Mouse (Mus musculus): ENCODE data around the gene B3gnt3.
A peak's percentile ranks its signal among the peaks of the same experiment; 100 is the strongest.
"Not testable (repeated sequence)": the region's sequence is repeated elsewhere in the genome, so short reads cannot be mapped to it uniquely, and the experiment has no call there.

Gene B3gnt3

GRCm38 (mm10) chr8:71701414-71702086 is at the start of gene B3gnt3:
B3gnt3 (minus strand) TSS chr8:71701789.
- no peak for DNase-seq (ENCODE audit: low spot score in 2 of 2)

GRCm38 (mm10) chr8:71749321-71750075 is 47.9 kb upstream of the B3gnt3 start:
- peak in 1 of 2 experiments; percentile 4 for DNase-seq (ENCODE audit: low spot score in 2 of 2)

DNA sequence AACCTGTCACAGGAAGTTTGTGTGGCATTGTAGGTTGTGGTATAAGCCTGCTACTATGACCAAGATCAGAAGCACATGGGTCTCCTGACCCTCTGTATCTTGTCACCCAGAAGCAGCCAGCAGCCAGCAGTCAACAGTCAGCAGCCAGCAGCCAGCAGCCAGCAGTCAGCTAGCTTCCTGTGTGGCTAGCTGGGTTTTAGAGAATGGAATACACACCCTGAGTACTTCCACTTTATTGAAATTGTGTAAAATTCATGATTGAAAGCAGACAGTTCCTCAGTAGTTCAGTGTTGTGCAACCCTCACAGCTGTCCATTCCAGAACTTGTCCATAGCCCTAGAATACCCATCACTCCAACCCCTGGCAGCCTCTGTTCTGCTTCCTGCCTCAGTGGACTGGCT is 45.5 kb upstream of the B3gnt3 start:
- peak in 1 of 2 experiments; percentile 1 for DNase-seq (ENCODE audit: low spot score in 2 of 2)

DNA sequence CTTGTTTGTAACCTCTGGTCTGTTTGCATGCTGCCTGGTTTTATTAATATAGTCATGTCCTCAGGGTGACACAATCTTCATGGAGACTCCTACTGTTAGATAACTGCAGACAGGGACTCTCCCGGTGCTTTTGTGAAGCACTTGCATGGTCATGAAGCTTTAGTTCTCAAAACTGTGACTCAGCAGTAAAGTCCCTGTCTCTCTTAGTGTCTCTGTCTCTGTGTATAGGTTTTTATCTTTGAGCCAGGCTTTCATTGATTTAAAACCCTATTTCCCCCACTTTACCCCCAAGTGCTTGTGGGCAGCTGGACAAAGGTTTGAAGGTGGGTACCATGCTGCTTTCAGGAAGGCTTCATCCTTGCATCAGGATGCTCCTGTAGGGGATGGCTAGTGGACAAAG is 43.7 kb upstream of the B3gnt3 start:
- no peak for DNase-seq (ENCODE audit: low spot score in 2 of 2)

DNA sequence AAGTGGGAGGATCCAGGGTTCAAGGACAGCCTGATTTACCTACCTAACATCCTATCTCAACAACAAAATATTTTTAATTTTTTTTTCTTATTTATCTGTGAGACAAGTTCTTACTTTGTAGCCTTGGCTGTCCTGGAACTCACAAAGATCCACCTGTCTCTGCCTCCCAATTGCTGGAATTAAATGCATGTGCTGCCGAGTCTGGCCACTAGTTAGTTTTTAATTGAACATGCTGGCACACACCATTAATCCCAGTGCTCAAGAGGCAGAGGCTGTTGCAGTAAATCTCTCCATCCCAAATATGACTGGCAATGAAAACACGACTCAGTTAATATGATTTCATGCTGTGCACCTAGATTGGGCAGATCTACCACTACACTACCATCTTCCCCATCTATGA is 41.2 kb upstream of the B3gnt3 start:
- DNase-seq (ENCODE audit: low spot score in 2 of 2) = no peak

- no peak for DNase-seq (ENCODE audit: low spot score in 2 of 2)
Measured at GRCm38 (mm10) chr8:71741687-71742114, 40.1 kb upstream of the B3gnt3 start.

GRCm38 (mm10) chr8:71741226-71741625 is 39.6 kb upstream of the B3gnt3 start:
- no peak for DNase-seq (ENCODE audit: low spot score in 2 of 2)

GRCm38 (mm10) chr8:71738316-71738715 is 36.7 kb upstream of the B3gnt3 start:
- not testable (repeated sequence) for DNase-seq (ENCODE audit: low spot score in 2 of 2)

GRCm38 (mm10) chr8:71731652-71732230 is 30.2 kb upstream of the B3gnt3 start:
- peak; percentile 59 to 76 for DNase-seq (ENCODE audit: low spot score in 2 of 2)

- no peak for DNase-seq (ENCODE audit: low spot score in 2 of 2)
Measured at GRCm38 (mm10) chr8:71728826-71729620, 27.4 kb upstream of the B3gnt3 start.

DNA sequence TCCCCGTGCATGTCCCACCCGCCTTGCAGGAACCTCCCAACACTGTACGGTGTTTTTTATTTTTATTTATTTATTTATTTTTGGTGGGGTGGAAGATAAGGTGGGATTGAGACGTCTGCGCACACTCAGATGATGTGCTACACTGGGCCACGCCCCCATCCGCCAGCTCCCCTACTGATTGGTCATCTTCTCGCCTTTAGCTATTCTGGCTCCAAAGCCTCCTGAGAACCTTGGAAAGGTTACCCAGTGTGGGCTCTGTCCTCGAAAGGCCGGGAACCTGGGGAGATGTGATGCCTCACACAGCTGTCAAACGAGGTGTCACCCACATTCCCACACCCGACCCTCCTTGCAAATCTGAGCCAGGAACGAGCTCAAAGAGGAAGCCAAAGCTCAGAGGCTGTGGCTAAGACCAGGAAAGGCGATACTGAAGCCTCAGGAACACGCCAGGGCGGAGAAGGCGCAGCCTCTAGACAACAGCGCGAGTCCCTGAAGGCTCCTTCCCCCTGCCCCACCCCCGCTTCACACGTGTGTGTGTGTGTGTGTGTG is 26.7 kb upstream of the B3gnt3 start:
- DNase-seq (ENCODE audit: low spot score in 2 of 2) = no peak

- peak; percentile 83 to 85 for DNase-seq (ENCODE audit: low spot score in 2 of 2)
Measured at GRCm38 (mm10) chr8:71725122-71725924, 23.7 kb upstream of the B3gnt3 start, which contains the start of gene Fcho1. Fcho1 (minus strand) TSS chr8:71725716.

DNA sequence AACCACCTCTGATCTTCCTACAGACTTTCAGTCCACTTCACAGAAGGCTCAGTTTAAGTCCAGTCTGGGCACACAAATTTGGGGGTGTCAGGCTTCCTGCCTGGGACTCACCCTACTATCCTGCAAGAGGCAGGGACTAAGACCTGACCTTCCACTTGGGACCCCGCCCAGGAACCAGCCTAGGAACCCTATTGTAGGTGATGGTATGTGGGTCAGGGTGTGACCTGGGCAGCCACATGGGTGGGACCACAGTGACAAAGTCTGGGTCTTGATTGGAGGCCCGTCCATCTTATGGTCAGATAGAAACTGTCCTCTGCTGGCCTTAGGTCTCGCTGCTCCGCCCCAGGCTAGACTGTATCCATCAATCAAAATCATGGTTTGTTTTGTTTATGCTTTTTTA is 22.8 kb upstream of the B3gnt3 start:
- DNase-seq (ENCODE audit: low spot score in 2 of 2) = no peak

- DNase-seq (ENCODE audit: low spot score in 2 of 2) = peak; percentile 73 to 77
Measured at GRCm38 (mm10) chr8:71723047-71723551, 21.5 kb upstream of the B3gnt3 start.

- DNase-seq (ENCODE audit: low spot score in 2 of 2) = no peak
Measured at GRCm38 (mm10) chr8:71719928-71720457, 18.4 kb upstream of the B3gnt3 start.

GRCm38 (mm10) chr8:71719218-71719617 is 17.6 kb upstream of the B3gnt3 start:
- peak; percentile 67 to 69 for DNase-seq (ENCODE audit: low spot score in 2 of 2)

DNA sequence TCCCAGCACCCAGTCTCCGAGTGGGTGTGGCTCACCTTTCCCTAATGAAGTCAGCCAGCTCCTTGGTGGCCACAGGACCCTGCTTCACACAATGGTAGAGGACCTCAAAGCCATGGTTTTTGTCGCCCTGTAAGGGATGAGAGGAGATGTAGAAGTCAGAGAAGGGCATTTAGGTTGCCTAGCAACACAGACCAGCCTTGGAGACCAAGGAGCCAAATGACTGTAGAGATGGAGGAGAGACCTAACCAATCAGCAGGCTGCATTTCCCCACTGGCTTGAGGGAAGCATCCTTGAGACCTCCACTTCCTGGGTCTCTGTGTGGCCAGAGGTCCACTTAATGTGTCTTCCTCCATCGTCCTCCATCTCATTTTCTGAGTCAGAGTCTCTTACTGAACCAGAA is 16.7 kb upstream of the B3gnt3 start:
- DNase-seq (ENCODE audit: low spot score in 2 of 2) = no peak

- DNase-seq (ENCODE audit: low spot score in 2 of 2) = no peak
Measured at GRCm38 (mm10) chr8:71717096-71717495, 15.5 kb upstream of the B3gnt3 start.

GRCm38 (mm10) chr8:71716561-71717053 is 15.0 kb upstream of the B3gnt3 start:
- DNase-seq (ENCODE audit: low spot score in 2 of 2) = no peak

DNA sequence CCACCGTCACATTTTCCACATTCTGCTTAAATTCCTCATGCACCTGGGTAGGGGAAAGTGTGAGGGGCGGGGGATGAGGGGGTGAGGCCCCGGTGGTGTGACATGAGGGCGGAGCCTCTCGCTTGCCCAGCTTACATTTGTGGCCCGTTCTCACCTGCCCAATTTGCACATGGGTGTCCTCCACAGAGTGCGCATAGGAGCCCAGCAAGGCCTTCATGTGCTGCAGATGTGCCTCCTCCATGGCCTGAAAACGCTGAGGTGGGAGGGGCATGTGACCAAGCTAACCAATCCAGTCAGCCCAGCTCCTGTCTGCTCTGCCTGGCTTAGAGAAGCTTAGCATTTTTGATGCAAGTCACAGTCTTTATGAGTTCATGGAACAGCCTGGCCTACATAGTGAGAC is 13.9 kb upstream of the B3gnt3 start:
- DNase-seq (ENCODE audit: low spot score in 2 of 2) = no peak

Measured in spleen, postnatal 14 days (tissue).